Mouse (Mus musculus) stomach, postnatal 0 days (tissue): ENCODE measurements around the gene Rnf157.

Experiments
- CTCF ChIP-seq: IDR thresholded peaks from 2 replicates; pipeline ENCODE4 v1.5.1; 2016; ENCODE audit warnings: antibody characterized with exemption, low read depth, mild to moderate bottlenecking, moderate library complexity
- EP300 ChIP-seq: optimal IDR thresholded peaks from 2 replicates; pipeline ENCODE3; 2016; ENCODE audit warnings: antibody characterized with exemption

DNA sequence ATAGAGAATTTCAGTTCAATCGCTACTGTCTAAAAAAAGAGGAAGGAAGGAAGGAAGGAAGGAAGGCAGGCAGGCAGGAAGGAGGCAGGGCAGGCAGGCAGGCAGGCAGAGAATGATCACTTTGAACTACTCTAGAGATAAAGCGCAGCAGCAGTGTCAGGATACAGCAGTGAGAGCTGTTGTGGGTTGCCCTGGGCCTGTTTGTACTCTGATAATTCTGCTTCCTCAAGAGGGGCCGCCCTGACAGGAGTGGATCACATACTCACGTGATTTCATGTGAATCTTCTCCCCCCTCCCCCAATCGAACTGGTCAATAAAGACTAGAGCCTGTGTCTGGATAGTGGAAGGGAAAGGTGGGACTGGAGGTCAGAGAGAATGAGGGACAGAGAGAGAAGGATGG is 43.2 kb downstream of the Rnf157 start:
- no peak for TF ChIP-seq CTCF
- TF ChIP-seq EP300 = no peak
